Mouse (Mus musculus): ENCODE measurements around the gene Dmrt1. TPM values are rescaled to one million over a fixed set of nuclear protein-coding genes. Genes with fewer than 3 reads are reported as not detected.
"Not testable (repeated sequence)": the region's sequence is repeated elsewhere in the genome, so short reads cannot be mapped to it uniquely, and the experiment has no call there.

Gene Dmrt1
- total RNA-seq (2014; rRNA removed): not detected in 2 replicates
- not detected in 2 replicates for polyA plus RNA-seq (2015; fragmentation: Nextera tagmentation; extraction: Ambion mirVana)

GRCm38 (mm10) chr19:25505360-25506196 lies at the start of gene Dmrt1:
TSS of gene Dmrt1 (plus strand) at chr19:25505618.
- 0 out of 2 replicates have a peak, but pooled peaks have one; percentile 34 for ATAC-seq (ENCODE audit: low FRiP score)
- 1% methylated on average over 64 of the region's 64 CpGs for WGBS
- H3K4me1 ChIP-seq (ENCODE audit: insufficient read depth, low read length): no peaks in the 10 kb centered on the region
- H3K9ac ChIP-seq (replicated peaks; ENCODE audit: low read length, poor library complexity, severe bottlenecking): no peak within 1 kb of the TSS
- H3K9me3 ChIP-seq (ENCODE audit: low read length): no peaks in the 10 kb centered on the region
- H3K27ac ChIP-seq (ENCODE audit: low read depth, low read length): no peak within 1 kb of the TSS
- H3K27me3 ChIP-seq (ENCODE audit: insufficient read depth, low read length): peaks cover 55% of the 10 kb centered on the region
- H3K4me3 ChIP-seq (ENCODE audit: low read depth, low read length): peak within 1 kb of the TSS; percentile 25
- no peak for DNase-seq (ENCODE audit: low spot score)
- H3K4me2 ChIP-seq (ENCODE audit: low read depth, low read length, poor library complexity, severe bottlenecking): peak within 1 kb of the TSS; percentile 37
- no peak for TF ChIP-seq CTCF (IDR thresholded peaks at IDR 0.05)
- no peaks in the 10 kb centered on the region for H3K36me3 ChIP-seq (ENCODE audit: insufficient read depth, low read length)

- Histone ChIP-seq H3K27me3 (ENCODE audit: insufficient read depth, low read length) (no peaks in the 10 kb centered on the region), H3K4me2 (ENCODE audit: low read depth, low read length, poor library complexity, severe bottlenecking) (no peak overlapping the region), H3K27ac (ENCODE audit: low read depth, low read length) (no peak overlapping the region), H3K4me3 (ENCODE audit: low read depth, low read length) (no peak overlapping the region), H3K36me3 (ENCODE audit: insufficient read depth, low read length) (no peaks in the 10 kb centered on the region), H3K9ac (replicated peaks; ENCODE audit: low read length, poor library complexity, severe bottlenecking) (no peak overlapping the region), H3K9me3 (ENCODE audit: low read length) (no peaks in the 10 kb centered on the region), H3K4me1 (ENCODE audit: insufficient read depth, low read length) (no peaks in the 10 kb centered on the region)
- no peak for DNase-seq (ENCODE audit: low spot score)
- no peak for ATAC-seq (ENCODE audit: low FRiP score)
- 96% methylated on average over 8 of the region's 8 CpGs for WGBS
- no peak for TF ChIP-seq CTCF (IDR thresholded peaks at IDR 0.05)
Measured at GRCm38 (mm10) chr19:25460760-25461159, 44.7 kb upstream of the Dmrt1 start.

- Histone ChIP-seq H3K4me2 (ENCODE audit: low read depth, low read length, poor library complexity, severe bottlenecking) (peak overlapping the region; percentile 18; the same call in 1 of the 2 replicates), H3K27me3 (ENCODE audit: insufficient read depth, low read length) (no peaks in the 10 kb centered on the region), H3K36me3 (ENCODE audit: insufficient read depth, low read length) (no peaks in the 10 kb centered on the region), H3K27ac (ENCODE audit: low read depth, low read length) (no peak overlapping the region), H3K9ac (replicated peaks; ENCODE audit: low read length, poor library complexity, severe bottlenecking) (no peak overlapping the region), H3K4me3 (ENCODE audit: low read depth, low read length) (no peak overlapping the region), H3K4me1 (ENCODE audit: insufficient read depth, low read length) (no peaks in the 10 kb centered on the region), H3K9me3 (ENCODE audit: low read length) (no peaks in the 10 kb centered on the region)
- ATAC-seq (ENCODE audit: low FRiP score) (no peak; the same call in 1 of the 2 replicates), DNase-seq (ENCODE audit: low spot score) (peak; percentile 37)
- TF ChIP-seq CTCF (IDR thresholded peaks at IDR 0.05): no peak
- 54% methylated on average over 20 of the region's 20 CpGs for WGBS
Measured at GRCm38 (mm10) chr19:25461553-25462320, 43.7 kb upstream of the Dmrt1 start.

- 61% methylated on average over 4 of the region's 4 CpGs for WGBS
- not testable (repeated sequence) for H3K9me3 ChIP-seq (ENCODE audit: low read length); H3K4me1 ChIP-seq (ENCODE audit: insufficient read depth, low read length); DNase-seq (ENCODE audit: low spot score); H3K27me3 ChIP-seq (ENCODE audit: insufficient read depth, low read length); ATAC-seq (ENCODE audit: low FRiP score); H3K36me3 ChIP-seq (ENCODE audit: insufficient read depth, low read length); H3K4me2 ChIP-seq (ENCODE audit: low read depth, low read length, poor library complexity, severe bottlenecking); H3K9ac ChIP-seq (replicated peaks; ENCODE audit: low read length, poor library complexity, severe bottlenecking); H3K27ac ChIP-seq (ENCODE audit: low read depth, low read length); H3K4me3 ChIP-seq (ENCODE audit: low read depth, low read length)
- peak; percentile 45 for TF ChIP-seq CTCF (IDR thresholded peaks at IDR 0.05)
Measured at GRCm38 (mm10) chr19:25475806-25476205, 29.6 kb upstream of the Dmrt1 start.

GRCm38 (mm10) chr19:25479152-25479669 lies 26.2 kb upstream of the Dmrt1 start:
- ATAC-seq (ENCODE audit: low FRiP score) (no peak), DNase-seq (ENCODE audit: low spot score) (no peak)
- 53% methylated on average over 5 of the region's 5 CpGs for WGBS
- no peak for TF ChIP-seq CTCF (IDR thresholded peaks at IDR 0.05)
- no peak overlapping the region for H3K4me3 ChIP-seq (ENCODE audit: low read depth, low read length)
- no peak overlapping the region for H3K9ac ChIP-seq (replicated peaks; ENCODE audit: low read length, poor library complexity, severe bottlenecking)
- H3K27me3 ChIP-seq (ENCODE audit: insufficient read depth, low read length): no peaks in the 10 kb centered on the region
- no peaks in the 10 kb centered on the region for H3K36me3 ChIP-seq (ENCODE audit: insufficient read depth, low read length)
- H3K4me1 ChIP-seq (ENCODE audit: insufficient read depth, low read length): no peaks in the 10 kb centered on the region
- H3K27ac ChIP-seq (ENCODE audit: low read depth, low read length): no peak overlapping the region
- H3K4me2 ChIP-seq (ENCODE audit: low read depth, low read length, poor library complexity, severe bottlenecking): no peak overlapping the region
- no peaks in the 10 kb centered on the region for H3K9me3 ChIP-seq (ENCODE audit: low read length)
